Mouse (Mus musculus): ENCODE measurements around the gene G0s2.

DNA sequence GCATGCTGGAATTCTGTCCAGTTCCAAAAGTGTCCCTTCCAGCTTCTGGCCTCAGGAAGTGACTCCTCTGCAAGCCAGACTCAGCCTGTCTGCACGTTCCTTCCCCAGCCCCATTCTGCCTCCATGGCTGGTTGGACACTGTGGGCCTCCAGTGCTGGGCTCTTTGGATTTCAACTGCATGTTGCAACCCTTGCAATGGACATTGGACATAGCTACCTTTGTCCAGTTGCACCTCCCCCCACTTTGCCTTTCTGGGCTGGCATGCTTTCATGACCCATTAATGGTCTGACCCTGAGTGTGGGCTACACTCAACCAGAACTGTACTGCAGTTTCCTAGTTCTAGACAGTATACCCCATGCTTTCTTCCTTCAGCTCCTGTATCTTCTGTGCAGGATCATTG is 38.6 kb upstream of the G0s2 start:
- TF ChIP-seq CTCF (conservative IDR thresholded peaks at IDR 0.05; ENCODE audit: low read length) = no peak
- TF ChIP-seq POU5F1 (IDR thresholded peaks at IDR 0.05; ENCODE audit: borderline replicate concordance, low read length) = no peak
